Mouse (Mus musculus) kidney, adult 2 months (tissue): ENCODE data around the gene Tenm3.

ENCODE experiments used
- CTCF ChIP-seq: fragments of 200-500 bp; conservative IDR thresholded peaks from 2 replicates; pipeline ENCODE4 v1.5.1; 2011; ENCODE audit warnings: low read depth, mild to moderate bottlenecking, control low read depth, low read length, moderate library complexity, mixed read lengths; ENCODE audit not compliant: insufficient read depth, insufficient read length
- POLR2A ChIP-seq: fragments of 200-500 bp; IDR thresholded peaks from one replicate; pipeline ENCODE4 v1.6.1; 2011; ENCODE audit warnings: low read depth, low read length, control low read depth

- TF ChIP-seq CTCF (no peak), POLR2A (no peak)
Measured at GRCm38 (mm10) chr8:48488809-48489208, 354.9 kb downstream of the Tenm3 start.
